In the genomic region with DNA sequence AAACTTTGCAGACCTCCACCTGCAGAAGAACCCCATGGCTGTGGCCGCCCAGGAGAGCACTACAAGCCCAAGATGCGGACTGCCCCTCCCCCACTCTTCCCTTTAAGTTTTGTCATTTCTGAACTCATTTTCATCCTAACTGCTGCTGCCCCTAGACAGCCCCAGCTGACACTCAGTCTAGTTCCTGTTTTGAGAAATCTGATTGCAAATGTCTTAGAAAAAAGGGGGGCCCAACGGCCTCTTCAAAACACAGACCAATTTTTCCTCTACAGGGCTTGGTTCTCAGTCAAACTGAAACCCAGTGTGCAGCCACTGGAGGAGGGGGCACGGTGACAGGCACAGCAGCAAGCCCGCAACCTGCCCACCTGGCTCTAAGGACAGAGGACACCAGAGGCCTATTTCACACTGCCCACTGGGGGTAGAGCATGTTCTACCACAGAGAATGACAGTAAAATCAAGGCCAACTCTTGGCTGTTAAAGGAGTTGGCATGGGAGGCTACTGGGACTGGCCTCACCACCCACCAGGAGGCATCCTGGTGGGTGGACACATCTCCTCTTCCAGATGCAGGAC, we compare ENCODE assay signal across 8 mouse cellular contexts. TPM values are rescaled to one million over a fixed set of nuclear protein-coding genes. Genes with fewer than 3 reads are reported as not detected.
DNase-seq lines count a peak whose midpoint lies in the region; ATAC-seq and TF ChIP-seq lines count a peak whose summit lies in the region.

No protein-coding gene starts in this region.

- no peak for ATAC-seq in cerebellum, adult (ENCODE audit: insufficient number of reproducible peaks, low FRiP score, low TSS enrichment)
- no peak for ATAC-seq in activated CD4-positive, CD25-positive, alpha-beta regulatory T cell, adult 4 months

- no peaks in the 10 kb centered on the region for H3K27me3 ChIP-seq in hindbrain, embryonic 10.5 days (ENCODE audit: insufficient read depth, poor library complexity, severe bottlenecking)
- no peaks in the 10 kb centered on the region for H3K27me3 ChIP-seq in spleen, adult 2 months (ENCODE audit: control insufficient read depth, insufficient read depth, low read length)

- no peak for TF ChIP-seq POLR2A in lung, adult 2 months (IDR thresholded peaks at IDR 0.05; ENCODE audit: borderline replicate concordance, extremely low read depth, low read depth, low read length)
- TF ChIP-seq POLR2A in spleen, adult 2 months (IDR thresholded peaks at IDR 0.05; ENCODE audit: low read depth, low read length) = no peak; the same call in 1 of the 2 replicates

- H3K4me3 ChIP-seq in brown adipose tissue, adult 24 weeks (ENCODE audit: insufficient read depth, low read depth, low read length) = peak overlapping the region; percentile 84
- H3K4me3 ChIP-seq in hindbrain, embryonic 10.5 days = peak overlapping the region; percentile 95
- H3K4me3 ChIP-seq in lung, adult 2 months (replicated peaks; ENCODE audit: extremely low read depth, low read depth, low read length) = peak overlapping the region; percentile 94
- H3K4me3 ChIP-seq in spleen, adult 2 months (ENCODE audit: extremely low read depth, insufficient read depth, insufficient read length) = peak overlapping the region; percentile 80

- no peaks in the 10 kb centered on the region for H3K36me3 ChIP-seq in hindbrain, embryonic 10.5 days
- H3K36me3 ChIP-seq in spleen, adult 2 months (ENCODE audit: control insufficient read depth, insufficient read depth, low read length) = 0 out of 2 replicates have a peak, but pooled peaks cover 1% of the 10 kb centered on the region

- DNase-seq in cerebellum, adult 8-10 months = peak; percentile 55
- DNase-seq in hindbrain, embryonic 10.5 days (ENCODE audit: low spot score) = no peak
- DNase-seq in lung, adult 2 months = no peak
- DNase-seq in spleen, adult 2 months (ENCODE audit: low read depth in 1 of 2, low spot score in 2 of 2) = peak in 1 of 2 experiments; percentile 73
- DNase-seq in adrenal gland, adult 18-20 months (ENCODE audit: low spot score in 2 of 2) = no peak

- no peak for TF ChIP-seq CTCF in lung, adult 2 months (IDR thresholded peaks at IDR 0.05; ENCODE audit: insufficient read depth, low read length)
- TF ChIP-seq CTCF in spleen, adult 2 months (IDR thresholded peaks at IDR 0.05; ENCODE audit: extremely low read depth, insufficient read depth, insufficient read length, insufficient replicate concordance) = no peak

- no peaks in the 10 kb centered on the region for H3K9me3 ChIP-seq in hindbrain, embryonic 10.5 days

- peaks cover 52% of the 10 kb centered on the region for H3K4me1 ChIP-seq in brown adipose tissue, adult 24 weeks (ENCODE audit: control insufficient read depth, insufficient read depth, insufficient read length, low read length)
- H3K4me1 ChIP-seq in hindbrain, embryonic 10.5 days (replicated peaks) = peaks cover 66% of the 10 kb centered on the region
- peaks cover 41% of the 10 kb centered on the region for H3K4me1 ChIP-seq in lung, adult 2 months (ENCODE audit: control insufficient read depth, insufficient read depth, low read length)
- H3K4me1 ChIP-seq in spleen, adult 2 months (ENCODE audit: control insufficient read depth, insufficient read depth, insufficient read length) = peaks cover 34% of the 10 kb centered on the region; the same call in 1 of the 2 replicates

- peak overlapping the region; percentile 73 for H3K27ac ChIP-seq in brown adipose tissue, adult 24 weeks (replicated peaks; ENCODE audit: low read depth, low read length)
- no peak overlapping the region for H3K27ac ChIP-seq in hindbrain, embryonic 10.5 days
- H3K27ac ChIP-seq in spleen, adult 2 months (ENCODE audit: insufficient read depth, low read length) = peak overlapping the region; percentile 99

- WGBS in hindbrain, embryonic 10.5 days = 80% methylated on average over 5 of the region's 5 CpGs
- WGBS in lung, adult 2 months = 54% methylated on average over 5 of the region's 5 CpGs
- WGBS in spleen, adult 2 months = 5% methylated on average over 5 of the region's 5 CpGs

RNA-seq across cellular contexts. Expression of a gene that starts 1.7 kb away (rescaled TPM):
- 30.7 and 35.9 TPM in 2 replicates for polyA plus RNA-seq in brown adipose tissue, adult 24 weeks (2012; ENCODE audit: insufficient read depth, insufficient read length, missing spikeins)
- polyA plus RNA-seq in hindbrain, embryonic 10.5 days (2016; fragmentation: Nextera tagmentation; extraction: Ambion mirVana) = 14.8 and 16.7 TPM in 2 replicates
- polyA plus RNA-seq in lung, adult 2 months (2012; rRNA removed) = 110 and 120 TPM in 2 replicates
- 301 and 394 TPM in 2 replicates for polyA plus RNA-seq in spleen, adult 2 months (2012; rRNA removed)
- total RNA-seq in adrenal gland, adult 18-20 months (2021) = 10 to 100 TPM; 55.9 to 62.9 TPM
- 100 to 1,000 TPM in 1 of 2 experiments, 10 to 100 TPM in 1; 83.4 to 101 TPM for polyA plus RNA-seq in activated CD4-positive, CD25-positive, alpha-beta regulatory T cell, adult 4 months (2017; shearing (Covaris generic))

RNA-seq across cellular contexts. Expression of a gene that starts 21.4 kb away (rescaled TPM):
- 0.87 TPM in 1 of 2 replicates, not detected in the other for polyA plus RNA-seq in brown adipose tissue, adult 24 weeks (2012; ENCODE audit: insufficient read depth, insufficient read length, missing spikeins)
- 9.9 and 14.4 TPM in 2 replicates for polyA plus RNA-seq in hindbrain, embryonic 10.5 days (2016; fragmentation: Nextera tagmentation; extraction: Ambion mirVana)
- polyA plus RNA-seq in lung, adult 2 months (2012; rRNA removed) = 7.3 and 8.4 TPM in 2 replicates
- polyA plus RNA-seq in spleen, adult 2 months (2012; rRNA removed) = 16.1 and 17.7 TPM in 2 replicates
- 1 to 10 TPM; 3.2 to 5.0 TPM for total RNA-seq in adrenal gland, adult 18-20 months (2021)
- 1 to 10 TPM; 1.5 to 2.1 TPM for polyA plus RNA-seq in activated CD4-positive, CD25-positive, alpha-beta regulatory T cell, adult 4 months (2017; shearing (Covaris generic))

RNA-seq across cellular contexts. Expression of a gene that starts 35.4 kb away (rescaled TPM):
- 3.3 and 4.8 TPM in 2 replicates for polyA plus RNA-seq in brown adipose tissue, adult 24 weeks (2012; ENCODE audit: insufficient read depth, insufficient read length, missing spikeins)
- 4.0 and 5.9 TPM in 2 replicates for polyA plus RNA-seq in hindbrain, embryonic 10.5 days (2016; fragmentation: Nextera tagmentation; extraction: Ambion mirVana)
- 82.3 and 98.0 TPM in 2 replicates for polyA plus RNA-seq in lung, adult 2 months (2012; rRNA removed)
- 43.3 and 51.1 TPM in 2 replicates for polyA plus RNA-seq in spleen, adult 2 months (2012; rRNA removed)
- 10 to 100 TPM; 23.7 to 31.6 TPM for total RNA-seq in adrenal gland, adult 18-20 months (2021)
- 10 to 100 TPM in 1 of 2 experiments, 1 to 10 TPM in 1; 8.8 to 11.4 TPM for polyA plus RNA-seq in activated CD4-positive, CD25-positive, alpha-beta regulatory T cell, adult 4 months (2017; shearing (Covaris generic))
